12 mouse cellular contexts compared by ENCODE assay signal in genomic region chr5:31887590-31887989, GRCm38 (mm10).
DNase-seq lines count a peak whose midpoint lies in the region; ATAC-seq and TF ChIP-seq lines count a peak whose summit lies in the region.
"Had no signal": no experiment of that assay in that cellular context is flagged by ENCODE, and none has a peak within 500 bp of the region (broad histone marks: within the 10 kb centered on the region; RNA-seq: fewer than 3 reads in every experiment).

No protein-coding gene starts in this region.

- no peak overlapping the region for H3K4me3 ChIP-seq in lung, embryonic 15.5 days
- no peak overlapping the region for H3K4me3 ChIP-seq in lung, adult 2 months (replicated peaks; ENCODE audit: extremely low read depth, low read depth, low read length)
- H3K4me3 ChIP-seq in embryonic facial prominence, embryonic 15.5 days (replicated peaks), result no peak overlapping the region
- H3K4me3 ChIP-seq in forebrain, embryonic 14.5 days (ENCODE audit: low read depth, low read length), result no peak overlapping the region
- H3K4me3 ChIP-seq: heart, embryonic 12.5 days had no signal

- no peak for DNase-seq in lung, adult 2 months
- DNase-seq in gastrocnemius, postnatal 10 days, result no peak
- no peak for DNase-seq in forebrain, embryonic 14.5 days (ENCODE audit: low spot score)
- no peak for DNase-seq in layer of hippocampus, adult 11-12 months (ENCODE audit: low spot score)
- DNase-seq: adrenal gland, adult 8-10 months; kidney, adult 11 months; layer of hippocampus, adult 9-11 months had no signal

- H3K27me3 ChIP-seq in lung, embryonic 15.5 days, result no peaks in the 10 kb centered on the region
- H3K27me3 ChIP-seq in embryonic facial prominence, embryonic 15.5 days, result no peaks in the 10 kb centered on the region
- H3K27me3 ChIP-seq in forebrain, embryonic 14.5 days (replicated peaks; ENCODE audit: control insufficient read depth, insufficient read depth, low read length), result no peaks in the 10 kb centered on the region
- H3K27me3 ChIP-seq: heart, embryonic 12.5 days had no signal

- H3K9me3 ChIP-seq in lung, embryonic 15.5 days, result no peaks in the 10 kb centered on the region
- H3K9me3 ChIP-seq in embryonic facial prominence, embryonic 15.5 days (replicated peaks), result no peaks in the 10 kb centered on the region
- H3K9me3 ChIP-seq in forebrain, embryonic 14.5 days (replicated peaks; ENCODE audit: control insufficient read depth, low read length), result no peaks in the 10 kb centered on the region
- H3K9me3 ChIP-seq: heart, embryonic 12.5 days had no signal

- peak overlapping the region; percentile 20 for H3K4me2 ChIP-seq in lung, embryonic 15.5 days
- H3K4me2 ChIP-seq in embryonic facial prominence, embryonic 15.5 days (replicated peaks), result no peak overlapping the region
- H3K4me2 ChIP-seq in forebrain, embryonic 14.5 days (ENCODE audit: low read length), result no peak overlapping the region
- H3K4me2 ChIP-seq: heart, embryonic 12.5 days had no signal

- TF ChIP-seq CTCF in lung, adult 2 months (IDR thresholded peaks at IDR 0.05; ENCODE audit: insufficient read depth, low read length), result no peak

- TF ChIP-seq POLR2A in lung, adult 2 months (IDR thresholded peaks at IDR 0.05; ENCODE audit: borderline replicate concordance, extremely low read depth, low read depth, low read length), result no peak

- ATAC-seq in lung, embryonic 15.5 days (ENCODE audit: borderline replicate concordance, extremely low read depth, low FRiP score, low TSS enrichment), result peak; percentile 49; the same call in 1 of the 2 replicates
- ATAC-seq in embryonic facial prominence, embryonic 15.5 days (ENCODE audit: insufficient number of reproducible peaks, low FRiP score, low TSS enrichment, low read depth), result peak; percentile 57; the same call in 1 of the 2 replicates
- ATAC-seq in megakaryocyte progenitor cell, adult 5-6 weeks (replicated peaks; ENCODE audit: poor library complexity), result peak; percentile 65
- no peak for ATAC-seq in forebrain, embryonic 14.5 days
- ATAC-seq: midbrain, embryonic 16.5 days had no signal

- peaks cover 14% of the 10 kb centered on the region for H3K4me1 ChIP-seq in lung, embryonic 15.5 days
- peaks cover 3% of the 10 kb centered on the region; the same call in 1 of the 2 replicates for H3K4me1 ChIP-seq in lung, adult 2 months (ENCODE audit: control insufficient read depth, insufficient read depth, low read length)
- H3K4me1 ChIP-seq in embryonic facial prominence, embryonic 15.5 days, result peaks cover 33% of the 10 kb centered on the region
- H3K4me1 ChIP-seq in forebrain, embryonic 14.5 days (ENCODE audit: control insufficient read depth, insufficient read depth, low read length), result no peaks in the 10 kb centered on the region
- H3K4me1 ChIP-seq: heart, embryonic 12.5 days had no signal

- no peak overlapping the region for H3K9ac ChIP-seq in lung, embryonic 15.5 days
- no peak overlapping the region for H3K9ac ChIP-seq in embryonic facial prominence, embryonic 15.5 days
- H3K9ac ChIP-seq in forebrain, embryonic 14.5 days (ENCODE audit: low read length), result no peak overlapping the region
- H3K9ac ChIP-seq: heart, embryonic 12.5 days had no signal

- 22% methylated on average over 5 of the region's 5 CpGs for WGBS in lung, embryonic 15.5 days
- 25% methylated on average over 5 of the region's 5 CpGs for WGBS in lung, adult 2 months
- WGBS in embryonic facial prominence, embryonic 15.5 days, result 46% methylated on average over 5 of the region's 5 CpGs
- WGBS in forebrain, embryonic 14.5 days, result 75% methylated on average over 5 of the region's 5 CpGs

- no peaks in the 10 kb centered on the region for H3K36me3 ChIP-seq in lung, embryonic 15.5 days
- H3K36me3 ChIP-seq in embryonic facial prominence, embryonic 15.5 days, result no peaks in the 10 kb centered on the region
- no peaks in the 10 kb centered on the region for H3K36me3 ChIP-seq in forebrain, embryonic 14.5 days (ENCODE audit: control insufficient read depth, insufficient read depth, low read length)
- H3K36me3 ChIP-seq: heart, embryonic 12.5 days had no signal

- peak overlapping the region; percentile 56 for H3K27ac ChIP-seq in lung, embryonic 15.5 days
- H3K27ac ChIP-seq in embryonic facial prominence, embryonic 15.5 days (replicated peaks), result peak overlapping the region; percentile 84
- H3K27ac ChIP-seq in forebrain, embryonic 14.5 days (ENCODE audit: low read depth, low read length), result no peak overlapping the region
